Mouse (Mus musculus): ENCODE data around the gene Hdac4.

The Hdac4 gene

DNA sequence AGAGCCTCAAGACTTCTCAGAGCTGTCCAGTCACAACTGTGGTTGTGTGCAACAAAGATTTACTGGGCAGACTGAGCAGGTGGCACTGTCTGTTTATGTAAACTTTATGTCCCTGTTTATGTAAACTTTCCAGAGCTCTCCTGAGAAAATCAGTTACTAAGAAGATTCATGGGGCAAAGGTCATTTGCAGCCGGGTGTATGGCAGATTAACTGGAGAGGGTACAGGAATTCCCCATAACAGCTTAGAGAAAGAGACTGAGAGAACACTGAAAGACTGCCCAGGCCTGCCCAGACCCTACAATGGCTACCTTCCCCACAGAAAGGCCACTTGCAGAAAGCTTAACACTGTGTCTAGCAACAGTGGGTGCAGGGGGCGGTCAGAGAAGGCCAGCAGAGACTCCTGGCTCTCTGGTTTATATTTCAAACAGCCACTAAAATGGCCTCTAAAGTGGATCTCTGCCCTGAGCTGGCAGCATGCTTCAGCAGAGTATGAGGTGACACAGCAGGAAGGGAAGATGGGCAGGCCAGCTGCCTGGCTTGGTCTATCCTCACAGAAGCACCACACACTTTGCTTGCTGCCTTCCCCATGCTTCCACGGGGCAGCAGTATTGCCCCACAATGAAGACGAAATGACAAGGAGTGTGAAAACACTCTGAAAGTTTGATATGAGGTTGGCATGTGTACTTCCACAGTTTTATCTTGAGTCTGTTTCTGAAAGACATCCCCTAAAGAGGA lies 179.4 kb downstream of the Hdac4 start:
- DNase-seq, result no peak

DNA sequence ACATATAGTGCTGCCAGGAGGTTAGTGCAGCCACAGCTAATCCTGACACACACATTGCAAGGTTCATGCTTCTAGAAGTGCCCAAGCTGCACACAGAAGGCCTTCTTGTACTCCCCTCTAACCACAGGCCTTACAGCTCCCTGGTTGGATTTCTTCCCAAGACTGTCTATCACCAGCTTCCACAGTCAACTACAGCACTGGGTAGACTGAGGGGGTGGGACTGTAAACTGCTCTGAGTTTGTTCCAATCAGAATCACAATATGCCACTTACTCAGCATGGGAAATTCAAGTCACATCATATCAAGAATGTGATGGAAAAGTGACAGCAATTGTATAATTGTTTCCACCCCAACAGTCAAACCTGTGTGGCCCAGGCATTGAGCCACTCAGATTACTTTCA lies 180.2 kb downstream of the Hdac4 start:
- DNase-seq, result no peak

DNA sequence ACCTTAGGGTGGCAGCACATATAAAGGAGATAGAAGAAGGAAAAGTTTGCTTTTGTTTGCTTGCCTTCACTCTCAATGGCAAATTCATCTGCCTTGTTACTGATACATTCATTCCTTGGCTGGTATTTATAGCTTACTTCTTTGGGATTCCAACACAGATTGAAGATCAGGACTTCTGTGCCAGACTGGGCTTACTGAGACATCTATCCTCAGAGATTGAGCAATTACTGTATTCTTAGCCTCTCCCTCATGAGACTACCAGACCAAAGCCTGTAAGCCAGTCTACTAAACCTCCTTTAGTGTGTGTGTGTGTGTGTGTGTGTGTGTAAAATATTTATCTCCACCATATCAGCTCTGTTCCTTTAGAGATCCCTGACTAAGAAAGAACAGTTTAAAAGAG lies 181.0 kb downstream of the Hdac4 start:
- no peak for DNase-seq

DNA sequence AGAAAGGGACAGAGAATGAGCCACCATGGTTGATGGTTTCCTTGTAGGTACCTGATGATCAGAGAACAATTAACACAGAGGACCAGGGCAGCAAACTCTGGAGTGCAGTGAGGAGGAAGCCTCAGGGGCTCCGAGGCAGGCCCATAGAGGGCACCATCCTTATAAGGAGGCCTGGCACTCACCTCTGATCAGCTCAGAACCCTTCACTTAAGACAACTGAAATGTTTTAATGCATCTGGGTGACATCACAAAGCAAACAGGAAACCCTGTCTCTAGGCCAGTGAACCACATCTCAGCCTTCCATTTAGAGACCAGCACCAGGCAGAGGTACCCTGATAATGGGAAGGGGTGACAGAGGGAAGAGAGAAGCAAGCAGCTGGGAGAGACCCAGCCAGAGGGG lies 188.8 kb downstream of the Hdac4 start:
- peak; percentile 8 for DNase-seq

DNA sequence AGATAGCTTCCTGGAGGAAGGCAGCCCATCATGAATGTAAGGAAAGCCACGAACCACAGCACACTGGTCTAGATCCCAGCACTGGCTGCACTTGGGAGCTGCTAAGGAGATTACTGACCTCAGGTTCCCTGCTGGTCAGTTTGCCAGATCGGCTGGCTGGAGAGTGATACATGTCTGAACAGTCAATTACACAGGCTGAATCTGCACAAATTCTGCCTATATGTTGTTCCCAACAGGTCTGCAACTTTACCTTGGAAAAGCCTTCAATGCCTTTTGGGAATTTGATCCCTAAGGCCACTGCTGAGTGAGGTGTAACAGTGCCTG lies 189.9 kb downstream of the Hdac4 start:
- DNase-seq, result no peak

DNA sequence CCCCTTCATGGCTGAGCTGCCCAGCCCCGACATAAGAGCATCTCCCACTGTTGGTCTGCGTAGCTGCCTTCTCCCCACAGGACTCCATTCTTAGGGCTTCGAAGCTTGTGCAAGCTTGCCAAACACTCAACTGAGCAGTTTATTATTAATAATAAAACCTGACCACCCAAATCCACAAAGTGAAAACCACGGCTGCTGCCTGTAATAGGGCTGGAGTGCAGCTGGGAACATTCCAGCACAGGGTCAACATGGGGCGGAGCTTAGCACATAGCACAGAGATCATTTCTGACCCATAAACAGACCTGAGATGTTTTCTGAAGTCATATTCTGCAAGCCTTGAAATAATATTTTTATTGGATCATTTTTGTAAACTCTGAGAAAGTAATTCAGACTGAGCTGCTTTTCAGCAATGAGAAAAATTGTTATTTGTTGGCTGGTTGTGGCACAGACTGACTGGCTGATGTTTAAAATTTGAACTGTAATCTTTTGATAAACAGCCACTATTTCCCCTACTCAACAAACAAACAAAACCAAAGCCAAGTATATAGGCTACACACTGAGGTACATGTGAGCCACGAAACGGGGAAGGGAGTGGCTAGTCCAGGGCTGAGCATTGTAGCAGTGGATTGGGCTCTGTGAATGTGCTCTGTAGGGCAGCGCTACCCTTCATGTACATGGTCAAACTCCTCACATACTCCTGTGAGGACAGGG lies 190.4 kb downstream of the Hdac4 start:
- peak; percentile 41 for DNase-seq

DNA sequence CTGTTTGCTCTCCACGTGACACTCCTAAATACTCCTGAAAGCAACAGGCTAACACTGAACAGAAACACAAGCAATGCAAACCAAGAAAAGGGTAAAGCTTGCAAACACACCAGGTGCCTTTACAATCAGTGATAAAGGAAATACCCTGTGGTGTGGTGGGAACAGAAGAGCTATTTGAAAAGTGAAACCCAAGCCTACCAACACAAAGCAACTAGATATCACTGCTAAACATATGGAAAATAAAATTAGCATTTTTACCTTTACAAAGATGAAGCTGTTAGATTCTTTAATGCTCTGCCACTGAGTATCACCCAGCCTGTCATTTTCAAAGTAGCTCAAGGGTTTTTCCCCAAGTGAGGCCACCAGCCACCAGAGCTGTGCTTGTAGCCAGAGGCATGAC lies 191.4 kb downstream of the Hdac4 start:
- no peak for DNase-seq

DNA sequence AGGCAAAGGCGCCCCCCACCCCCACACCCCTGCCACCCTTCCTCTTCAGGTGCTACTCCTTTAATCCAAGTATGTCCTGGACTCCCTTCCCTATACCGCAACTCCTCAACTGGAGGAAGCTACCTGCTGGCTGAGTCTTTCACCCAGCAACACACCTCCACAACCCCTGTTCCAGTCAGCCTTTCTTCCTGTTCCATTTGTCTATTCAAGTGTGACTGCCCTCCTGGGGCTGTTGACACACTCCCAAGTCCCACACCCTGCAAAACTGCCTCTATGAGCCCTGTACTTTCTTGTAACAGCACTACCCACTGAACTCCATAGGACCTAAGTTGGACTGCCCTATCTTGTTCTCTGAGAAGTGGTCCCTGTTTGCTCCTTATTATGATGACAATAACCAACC lies 195.3 kb downstream of the Hdac4 start:
- no peak for DNase-seq

DNA sequence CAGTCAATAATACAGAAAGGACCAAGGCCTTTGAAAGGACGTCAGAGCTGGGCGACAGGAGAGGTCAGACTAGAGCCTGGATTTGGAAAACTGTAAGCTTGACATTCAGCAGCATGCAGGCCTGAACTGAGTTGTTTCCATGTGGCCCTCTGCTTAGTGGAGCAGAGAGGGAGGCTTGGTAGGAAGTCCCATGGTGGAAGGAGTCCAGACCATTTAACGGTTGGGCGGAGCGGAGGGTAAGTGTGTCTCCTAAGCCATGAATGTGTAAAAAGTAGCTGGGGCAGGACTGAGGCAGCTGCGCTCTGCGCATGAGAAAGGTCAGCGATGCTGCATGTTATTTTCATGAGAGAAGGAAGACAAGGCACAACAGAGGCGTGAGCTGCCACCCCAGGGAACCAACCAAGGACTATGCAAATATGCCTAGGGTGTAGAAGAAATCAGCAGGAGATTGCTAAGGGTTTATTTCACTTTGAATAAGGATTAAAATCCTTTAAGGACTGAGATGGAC lies 201.8 kb downstream of the Hdac4 start:
- DNase-seq, result no peak

DNA sequence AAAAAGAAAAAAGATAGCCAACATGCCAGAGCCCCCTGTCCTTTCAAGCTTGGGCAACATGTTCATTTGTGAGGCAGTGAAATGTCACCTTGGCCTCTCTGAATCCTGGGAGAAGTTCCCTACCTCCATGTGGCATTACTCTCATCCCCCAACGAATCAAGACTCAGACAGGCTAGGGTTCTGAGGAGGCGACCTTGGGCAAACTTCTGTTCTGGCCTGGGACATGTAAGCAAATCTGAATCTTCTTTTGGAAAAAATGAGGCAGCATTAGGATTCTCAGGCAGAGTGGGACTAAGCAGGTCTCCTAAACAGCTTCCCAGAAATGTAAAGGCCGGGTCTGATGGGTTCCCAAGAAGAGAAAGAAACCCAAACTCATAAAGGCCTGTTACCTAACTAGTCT lies 202.8 kb downstream of the Hdac4 start:
- DNase-seq, result no peak

DNA sequence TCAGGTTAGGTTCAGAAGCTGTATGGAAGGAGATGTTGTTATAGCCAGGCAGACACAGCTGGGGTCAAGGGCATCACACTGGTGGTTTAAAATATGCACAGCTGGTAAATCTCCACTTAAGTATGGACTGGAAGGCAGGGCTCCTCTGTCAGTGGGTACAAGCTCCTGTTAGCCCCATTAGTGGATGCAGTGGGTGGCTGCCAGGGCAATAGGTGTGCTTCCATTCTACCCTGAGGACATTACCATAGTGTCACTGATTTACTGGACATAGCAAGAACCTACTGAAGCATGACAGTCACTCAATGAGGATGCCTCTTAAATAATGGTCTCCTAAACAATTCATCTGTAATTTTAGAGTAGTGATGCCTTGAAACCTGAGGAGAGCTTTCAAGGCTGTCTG lies 203.9 kb downstream of the Hdac4 start:
- no peak for DNase-seq

DNA sequence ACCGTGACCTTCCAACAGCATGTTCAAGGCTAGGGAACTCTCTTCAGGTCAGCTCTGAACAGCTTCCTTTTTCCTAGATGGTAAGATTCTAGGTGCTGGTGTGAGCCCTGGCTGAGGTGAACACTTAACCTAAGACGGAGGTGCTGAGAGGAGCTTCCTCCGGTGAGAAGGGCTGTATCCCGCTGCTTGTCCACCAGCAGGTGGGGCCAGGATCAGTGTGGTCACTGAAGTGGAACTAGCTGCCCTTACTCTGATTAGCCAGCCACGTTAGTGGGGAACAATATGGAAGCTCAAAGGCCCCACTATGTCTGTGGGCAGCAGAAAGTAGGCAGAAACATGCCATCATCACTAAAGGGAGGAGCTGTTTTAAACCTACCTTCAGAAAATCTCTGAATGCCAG lies 204.6 kb downstream of the Hdac4 start:
- no peak for DNase-seq

DNA sequence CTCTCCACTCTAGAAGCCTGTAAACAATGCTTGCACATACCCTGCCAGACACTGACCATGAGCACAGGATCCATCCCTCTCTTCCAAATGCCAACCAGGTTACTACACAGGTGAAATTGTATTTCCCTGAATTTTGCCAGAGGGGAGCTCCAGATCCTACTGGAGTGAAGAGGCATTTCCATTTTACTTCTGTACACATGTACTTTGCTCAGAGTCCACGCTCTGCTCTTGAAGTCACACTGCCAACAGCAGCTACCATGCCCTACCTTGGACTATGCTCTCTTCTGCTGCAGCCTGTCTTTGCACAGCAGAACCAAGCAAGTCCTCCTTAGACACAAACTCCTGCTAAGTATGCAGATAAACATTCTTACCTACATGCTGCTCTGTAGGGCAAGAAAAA lies 206.6 kb downstream of the Hdac4 start:
- DNase-seq, result no peak

DNA sequence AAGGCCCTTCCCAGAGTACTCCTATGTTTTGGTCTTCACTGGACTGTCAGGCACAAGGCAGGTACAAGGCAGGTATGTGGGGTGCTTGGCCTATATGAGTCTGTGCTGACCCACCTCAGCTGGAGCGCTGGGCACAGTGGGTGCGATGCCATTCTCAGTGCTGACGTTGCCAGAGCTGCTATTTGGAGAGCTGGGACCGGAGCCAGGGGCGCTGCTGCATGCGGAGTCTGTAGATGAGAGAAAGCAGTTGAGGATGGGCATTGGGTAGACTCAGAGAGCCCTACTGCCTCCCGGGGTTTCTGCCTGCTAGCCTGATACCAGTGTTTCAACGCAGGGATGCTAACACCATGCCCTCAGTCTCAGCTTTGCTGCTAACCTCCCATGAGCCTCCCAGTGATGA lies 208.1 kb downstream of the Hdac4 start:
- no peak for DNase-seq

DNA sequence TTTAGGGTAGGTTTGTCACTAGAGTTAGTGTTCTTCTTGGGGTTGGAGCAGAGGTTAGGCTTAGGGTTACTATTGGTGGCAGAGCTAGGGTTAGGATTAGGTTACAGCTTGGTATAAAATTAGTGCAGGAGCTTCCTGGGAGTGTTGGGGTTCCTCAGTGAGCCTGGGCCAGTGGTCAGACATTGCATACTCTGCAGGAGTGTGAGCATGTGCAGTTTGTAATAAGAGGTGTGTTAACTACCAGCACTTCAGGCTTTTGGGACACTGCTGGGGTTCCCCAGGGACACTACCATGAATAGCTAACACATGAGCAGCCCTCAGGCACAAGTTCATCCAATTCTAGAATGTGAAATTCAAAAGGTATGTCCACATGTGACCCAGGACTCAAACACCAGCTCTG lies 209.7 kb downstream of the Hdac4 start:
- no peak for DNase-seq

DNA sequence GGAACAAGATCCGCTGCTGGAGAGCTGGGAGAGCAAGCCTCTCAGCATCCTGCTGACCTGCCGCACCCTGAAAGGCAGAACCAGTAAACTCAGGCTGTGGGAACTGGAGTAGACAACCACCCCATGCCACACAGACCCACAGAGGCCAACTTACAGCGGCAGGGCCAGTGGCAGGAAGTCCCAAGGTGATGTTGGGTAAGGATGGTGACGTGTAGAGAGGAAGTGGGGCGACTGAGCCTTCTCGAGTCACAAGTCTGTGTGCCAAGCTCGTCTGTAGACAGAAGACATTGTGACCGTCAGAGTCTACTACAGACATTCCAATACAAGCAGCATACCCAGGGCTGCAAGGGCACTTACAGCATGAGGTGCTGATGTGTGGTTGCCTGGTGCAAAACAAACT lies 211.0 kb downstream of the Hdac4 start:
- DNase-seq, result peak; percentile 62

DNA sequence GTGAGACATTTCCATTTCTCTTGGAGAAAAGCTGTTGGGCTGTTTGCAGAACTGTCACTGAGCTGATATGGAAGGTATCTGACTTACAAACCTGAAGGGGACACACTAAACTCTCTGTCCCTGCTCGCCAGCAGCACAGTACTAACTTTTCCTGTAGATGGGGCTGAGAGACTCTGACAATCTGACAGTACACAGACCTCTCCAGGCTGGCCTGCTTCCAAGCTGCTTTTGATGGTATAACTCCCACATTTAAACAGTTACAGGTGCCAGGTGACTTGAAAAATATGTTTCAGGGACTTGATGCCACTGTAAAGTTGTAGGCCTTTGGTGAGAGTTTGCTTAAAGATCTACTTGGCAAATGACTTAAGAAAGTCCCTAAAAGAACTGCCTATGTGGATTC lies 214.1 kb downstream of the Hdac4 start:
- DNase-seq, result peak; percentile 10

DNA sequence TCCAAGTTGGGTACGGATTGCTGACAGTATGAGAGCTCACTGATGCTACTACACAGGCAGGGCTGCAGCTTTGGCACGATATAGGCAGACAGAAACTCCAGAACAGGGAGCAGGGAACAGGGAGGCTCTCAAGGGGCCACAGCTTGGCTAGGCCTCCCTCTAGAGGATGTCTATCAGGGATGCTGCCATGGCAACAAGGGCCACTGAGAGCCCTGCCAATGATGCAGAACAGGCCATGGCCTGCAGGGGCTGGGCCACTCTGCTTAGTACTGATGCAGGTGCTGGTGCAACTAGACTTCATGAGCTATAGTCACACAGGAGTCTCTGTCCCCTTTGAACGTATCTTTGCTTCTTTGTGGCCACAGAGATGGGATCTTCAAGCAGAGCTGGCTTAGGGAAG lies 217.1 kb downstream of the Hdac4 start:
- DNase-seq, result no peak

DNA sequence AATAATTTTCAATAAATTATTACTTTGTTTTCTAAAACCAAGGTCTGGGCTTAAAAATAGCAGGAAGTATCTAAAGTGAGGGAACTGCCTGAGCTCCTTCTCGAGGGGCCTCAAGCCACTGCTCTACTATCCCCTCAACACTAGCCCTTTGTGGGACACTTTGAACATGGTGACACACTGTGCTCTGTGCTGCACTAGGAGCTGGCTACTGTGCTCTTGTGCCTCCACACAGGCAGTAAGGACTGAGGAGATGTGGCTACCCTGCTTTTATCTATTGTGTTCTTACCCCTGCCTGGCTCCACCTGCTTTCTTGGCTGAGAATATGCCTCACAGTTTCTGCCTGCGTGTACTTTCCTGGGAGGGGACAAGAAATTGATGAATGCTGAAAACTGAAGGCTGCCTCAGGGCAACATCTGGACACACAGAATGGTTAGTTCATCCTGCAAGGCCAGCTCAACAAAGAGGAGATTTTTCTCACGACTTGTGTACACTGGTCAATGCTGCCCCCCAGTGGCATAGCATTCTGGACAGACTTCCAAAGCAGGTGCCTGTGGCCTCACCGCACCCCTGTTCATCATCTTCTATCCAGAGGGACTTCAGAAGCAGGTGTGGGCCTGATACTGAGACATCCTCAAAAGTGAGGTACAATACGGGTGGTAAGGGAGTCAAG lies 226.7 kb downstream of the Hdac4 start:
- peak; percentile 72 for DNase-seq

DNA sequence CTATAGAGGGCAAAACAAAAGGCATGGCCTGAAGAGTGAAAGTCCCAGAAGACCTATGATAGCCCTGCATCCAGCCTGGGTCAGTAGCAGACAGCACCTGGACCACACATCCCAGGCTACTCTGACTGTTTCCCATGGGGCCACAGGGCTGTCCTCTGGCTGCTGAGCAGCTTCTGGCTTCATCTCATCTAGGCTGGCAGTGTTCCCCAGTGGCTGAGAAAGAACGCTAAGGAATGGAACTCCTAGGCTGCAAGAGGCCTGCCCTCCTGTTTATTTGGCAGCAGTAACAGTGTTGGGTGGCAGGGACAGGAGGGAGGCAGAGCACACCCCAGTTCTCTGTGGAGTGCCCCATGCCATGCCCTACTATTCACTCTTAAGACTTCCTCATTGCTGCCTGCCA lies 228.5 kb downstream of the Hdac4 start:
- peak; percentile 26 for DNase-seq

DNA sequence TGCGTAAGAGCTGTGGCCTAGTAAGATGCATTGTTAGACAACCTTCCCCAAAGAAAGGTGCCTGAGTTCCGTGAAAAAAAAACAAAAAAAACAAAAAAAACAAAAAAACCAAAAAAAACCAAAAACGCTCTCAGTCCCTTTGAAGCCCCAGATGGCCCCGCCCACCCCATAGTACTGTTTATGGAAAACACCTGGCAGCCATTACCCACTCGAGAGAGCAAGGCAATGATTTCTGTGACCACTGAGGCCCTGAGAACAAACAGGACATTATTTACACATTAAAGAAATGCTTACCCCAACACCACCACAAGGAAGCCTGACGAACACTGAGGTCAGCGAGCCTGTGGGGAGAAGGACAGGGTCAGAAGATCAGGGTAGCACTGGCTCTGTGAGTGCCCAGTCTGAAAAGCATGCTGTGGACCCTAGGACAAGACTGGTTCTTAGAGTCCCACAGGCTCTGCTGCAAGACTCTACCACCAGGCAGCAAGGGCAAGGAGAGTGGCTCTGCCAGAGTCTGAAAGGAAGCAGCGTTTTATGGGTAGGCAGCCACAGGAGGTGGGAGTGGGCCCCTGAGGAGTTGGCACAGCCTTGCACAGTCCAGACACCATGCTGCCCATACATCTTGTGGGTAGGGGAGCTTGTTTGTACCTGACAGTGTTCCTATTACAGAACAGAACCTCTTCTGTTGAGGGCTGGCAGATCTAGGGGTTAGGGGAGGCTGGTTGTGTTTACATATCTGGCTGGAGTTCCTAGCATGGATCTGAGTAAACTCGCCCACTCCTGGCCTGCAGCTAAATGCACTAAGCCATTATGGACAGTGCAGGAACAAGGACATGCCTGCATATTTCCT lies 230.8 kb downstream of the Hdac4 start:
- DNase-seq, result no peak

DNA sequence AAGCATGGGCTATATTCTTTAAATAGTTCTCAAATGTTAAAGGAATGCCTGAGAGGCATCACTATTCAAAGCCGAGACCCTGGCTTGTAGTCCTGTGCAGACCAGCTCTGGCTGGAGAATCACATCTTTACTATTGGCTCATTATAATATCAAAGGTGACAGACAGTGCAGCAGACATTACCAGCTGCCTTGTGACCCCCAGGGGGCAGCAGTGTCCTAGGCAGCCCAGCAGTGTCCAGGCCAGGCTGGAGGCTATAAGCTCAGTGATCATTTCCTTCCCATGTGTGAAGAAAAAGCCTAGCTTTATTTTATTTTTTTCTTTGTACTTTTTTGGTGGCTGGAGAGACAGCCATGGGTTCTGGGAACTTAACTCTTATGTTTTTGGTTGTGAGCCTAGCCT lies 233.2 kb downstream of the Hdac4 start:
- peak; percentile 80 for DNase-seq

DNA sequence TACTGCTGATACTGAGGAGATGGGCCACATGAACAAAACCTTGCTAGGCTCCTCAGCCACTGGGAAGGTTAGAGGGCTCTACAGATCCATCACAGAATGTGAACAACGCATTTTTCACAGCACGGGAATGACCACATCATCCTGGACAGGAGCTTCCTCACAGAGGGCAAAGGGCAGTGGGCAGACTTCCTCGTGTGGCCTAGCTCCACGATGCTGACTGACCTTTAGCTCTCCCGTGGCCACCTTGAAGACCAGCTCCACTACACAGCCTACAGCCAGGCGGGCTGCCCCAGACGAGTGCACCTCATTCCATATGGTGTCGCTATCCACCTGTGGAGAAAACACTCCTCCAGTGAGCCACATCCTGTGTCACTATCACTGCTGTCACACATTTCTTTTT lies 234.3 kb downstream of the Hdac4 start:
- no peak for DNase-seq

All from lung, postnatal 36 days (tissue).